Mouse (Mus musculus) embryonic facial prominence, embryonic 11.5 days (tissue): ENCODE results near the gene Mtpn. TPM values are rescaled to one million over a fixed set of nuclear protein-coding genes. Genes with fewer than 3 reads are reported as not detected.

Experiments used
- ATAC-seq: fragments of 200-750 bp; cut with Nextera tagmentation; replicated peaks from 2 replicates; pipeline ENCODE4 v1.8.0; 2017; ENCODE audit warnings: low read depth; ENCODE audit not compliant: insufficient number of reproducible peaks, low FRiP score, low TSS enrichment
- DNase-seq: peaks from one replicate; pipeline ENCODE4 v3.0.0-alpha.2; 2015; ENCODE audit warnings: low spot score
- H3K27ac ChIP-seq: fragments of 300-500 bp; sonication (generic); replicated peaks from 2 replicates; pipeline ENCODE4 v1.5.1; 2014; ENCODE audit warnings: mild to moderate bottlenecking, low read depth, low read length, control low read depth
- H3K27me3 ChIP-seq: fragments of 300-500 bp; sonication (generic); 2 replicates; pipeline ENCODE4 v1.6.1; 2014; ENCODE audit warnings: mild to moderate bottlenecking, low read length, moderate library complexity, mixed read lengths; ENCODE audit not compliant: control insufficient read depth, insufficient read depth
- H3K36me3 ChIP-seq: fragments of 300-500 bp; sonication (generic); replicated peaks from 2 replicates; pipeline ENCODE4 v1.6.1; 2014; ENCODE audit warnings: low read depth, mild to moderate bottlenecking, low read length, moderate library complexity, mixed read lengths; ENCODE audit not compliant: control insufficient read depth, insufficient read depth
- H3K4me1 ChIP-seq: fragments of 300-500 bp; sonication (generic); 2 replicates; pipeline ENCODE4 v1.6.1; 2014; ENCODE audit warnings: low read length, mixed read lengths; ENCODE audit not compliant: control insufficient read depth, insufficient read depth
- H3K4me2 ChIP-seq: fragments of 300-500 bp; sonication (generic); 2 replicates; pipeline ENCODE4 v1.6.1; 2014; ENCODE audit warnings: low read depth, mild to moderate bottlenecking, control low read depth, low read length, moderate library complexity
- H3K4me3 ChIP-seq: fragments of 300-500 bp; sonication (generic); 2 replicates; pipeline ENCODE4 v1.5.1; 2014; ENCODE audit warnings: low read depth, low read length, control low read depth
- H3K9ac ChIP-seq: fragments of 300-500 bp; sonication (generic); replicated peaks from 2 replicates; pipeline ENCODE4 v1.6.1; 2014; ENCODE audit warnings: mild to moderate bottlenecking, control low read depth, low read length
- H3K9me3 ChIP-seq: fragments of 300-500 bp; sonication (generic); replicated peaks from 2 replicates; pipeline ENCODE4 v1.6.1; 2016; ENCODE audit warnings: mild to moderate bottlenecking, low read length, inconsistent platforms, mixed read lengths; ENCODE audit not compliant: control insufficient read depth
- WGBS: fragments of 180-500 bp; shearing (Covaris S2); extraction: QIAGEN DNeasy Blood & Tissue Kit; methylation state at CpG from one replicate; pipeline ENCODE4 v1.1.7; 2014; 5-methylcytosine and 5-hydroxymethylcytosine counted together
- polyA plus RNA-seq: library from polyadenylated mRNA; unstranded; fragments of >200 nt; fragmentation: Nextera tagmentation; extraction: Ambion mirVana; gene quantifications from 2 replicates; pipeline ENCODE4 v1.2.1, GENCODE M21; 2014

Mtpn gene
- polyA plus RNA-seq, 1 experiment from 2014 or later = 142 TPM

DNA sequence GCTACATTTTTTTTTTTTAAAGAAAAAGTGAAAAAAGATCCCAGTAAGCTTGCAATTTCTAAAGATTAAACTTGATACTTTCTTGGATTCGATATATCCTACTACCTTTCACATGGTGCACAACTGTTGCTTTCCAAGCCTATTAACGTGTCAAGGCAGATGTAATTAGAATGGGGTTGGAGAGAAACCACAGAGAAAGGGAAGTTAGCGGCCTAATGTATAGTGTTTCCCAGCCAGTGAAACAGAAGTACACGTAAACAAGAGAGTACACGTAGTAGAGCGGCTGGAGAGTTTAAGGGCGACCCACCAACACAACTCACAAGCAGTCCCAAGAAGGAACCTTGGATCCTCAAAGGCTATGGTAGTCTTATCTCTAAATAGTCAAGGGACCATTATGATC, 3.7 kb downstream of the Mtpn start:
- DNase-seq = no peak
- Histone ChIP-seq H3K36me3 (no peaks in the 10 kb centered on the region), H3K9ac (no peak overlapping the region), H3K4me1 (no peaks in the 10 kb centered on the region), H3K4me3 (no peak overlapping the region), H3K4me2 (no peak overlapping the region), H3K27ac (no peak overlapping the region), H3K9me3 (no peaks in the 10 kb centered on the region), H3K27me3 (no peaks in the 10 kb centered on the region)
- 82% methylated on average over 7 of the region's 7 CpGs for WGBS
- no peak for ATAC-seq

DNA sequence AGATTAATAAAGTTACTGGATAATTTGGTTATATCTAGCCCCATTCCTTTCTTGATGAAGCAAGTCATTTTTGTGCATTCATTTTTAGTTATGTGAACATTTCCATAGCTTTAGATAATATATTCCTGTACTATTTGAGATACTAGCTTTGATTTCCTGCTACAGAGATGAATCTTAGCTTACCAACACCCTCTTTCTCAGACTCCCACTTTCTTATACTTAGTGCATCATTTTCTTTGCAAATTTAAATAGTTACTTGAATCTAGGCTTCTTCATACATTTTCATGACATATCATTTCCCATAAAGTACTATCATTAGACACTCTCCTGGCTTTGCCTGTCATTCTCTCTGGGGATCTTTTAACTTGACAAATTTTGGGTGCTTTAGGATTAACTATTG, 26.3 kb downstream of the Mtpn start:
- Histone ChIP-seq H3K27ac (no peak overlapping the region), H3K4me2 (no peak overlapping the region), H3K4me3 (no peak overlapping the region), H3K27me3 (no peaks in the 10 kb centered on the region), H3K9me3 (no peaks in the 10 kb centered on the region), H3K36me3 (no peaks in the 10 kb centered on the region; the same call in 1 of the 2 replicates), H3K9ac (no peak overlapping the region), H3K4me1 (no peaks in the 10 kb centered on the region)
- no peak for DNase-seq
- no peak for ATAC-seq

DNA sequence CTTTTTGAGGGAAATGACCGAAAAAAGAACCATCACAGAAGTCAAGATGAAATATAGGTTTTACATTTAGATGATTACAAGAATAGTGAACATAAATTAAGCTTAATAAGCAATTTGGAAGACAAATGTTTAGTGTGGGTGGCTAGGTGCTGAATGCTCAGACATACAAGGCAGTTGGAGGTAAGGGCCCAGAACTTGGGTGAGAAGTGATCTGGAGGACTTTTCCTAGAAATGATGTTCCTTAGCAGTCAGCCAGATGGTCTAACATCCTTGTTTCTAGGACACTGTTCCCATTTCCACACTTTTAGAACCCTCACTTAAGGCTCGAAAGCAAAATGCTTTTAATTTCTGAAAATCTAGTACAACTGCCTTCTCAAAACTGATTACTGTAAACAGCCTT, 34.9 kb downstream of the Mtpn start:
- Histone ChIP-seq H3K27me3 (no peaks in the 10 kb centered on the region), H3K9ac (no peak overlapping the region), H3K4me2 (no peak overlapping the region), H3K27ac (no peak overlapping the region), H3K9me3 (no peaks in the 10 kb centered on the region), H3K4me3 (no peak overlapping the region), H3K4me1 (no peaks in the 10 kb centered on the region), H3K36me3 (no peaks in the 10 kb centered on the region)
- ATAC-seq (no peak), DNase-seq (no peak)
- WGBS = 96% methylated on average over 2 of the region's 2 CpGs

DNA sequence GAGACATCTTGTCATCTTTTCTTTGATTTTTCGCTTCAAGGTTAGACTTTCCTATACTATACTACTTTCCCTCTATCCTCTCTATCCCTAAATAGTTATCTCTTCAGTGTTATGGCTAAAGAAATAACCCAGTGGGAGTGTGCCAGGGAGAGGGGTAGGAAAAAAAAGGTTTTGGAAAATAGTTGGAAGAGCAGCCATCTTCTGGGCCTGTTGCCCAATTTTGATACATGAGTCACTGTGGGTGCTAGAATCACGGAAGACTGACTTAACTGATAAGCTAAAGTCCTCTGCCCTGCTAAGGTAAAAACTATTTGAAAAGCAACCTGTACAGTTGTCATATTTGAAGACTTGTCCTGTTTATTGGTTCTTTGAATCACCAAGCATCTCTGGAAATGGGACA, 36.8 kb downstream of the Mtpn start:
- Histone ChIP-seq H3K36me3 (no peaks in the 10 kb centered on the region), H3K4me2 (no peak overlapping the region), H3K9ac (no peak overlapping the region), H3K4me1 (no peaks in the 10 kb centered on the region), H3K4me3 (no peak overlapping the region), H3K27ac (no peak overlapping the region), H3K9me3 (no peaks in the 10 kb centered on the region), H3K27me3 (no peaks in the 10 kb centered on the region)
- DNase-seq = no peak
- WGBS = 95% methylated on average over 2 of the region's 2 CpGs
- ATAC-seq = no peak

DNA sequence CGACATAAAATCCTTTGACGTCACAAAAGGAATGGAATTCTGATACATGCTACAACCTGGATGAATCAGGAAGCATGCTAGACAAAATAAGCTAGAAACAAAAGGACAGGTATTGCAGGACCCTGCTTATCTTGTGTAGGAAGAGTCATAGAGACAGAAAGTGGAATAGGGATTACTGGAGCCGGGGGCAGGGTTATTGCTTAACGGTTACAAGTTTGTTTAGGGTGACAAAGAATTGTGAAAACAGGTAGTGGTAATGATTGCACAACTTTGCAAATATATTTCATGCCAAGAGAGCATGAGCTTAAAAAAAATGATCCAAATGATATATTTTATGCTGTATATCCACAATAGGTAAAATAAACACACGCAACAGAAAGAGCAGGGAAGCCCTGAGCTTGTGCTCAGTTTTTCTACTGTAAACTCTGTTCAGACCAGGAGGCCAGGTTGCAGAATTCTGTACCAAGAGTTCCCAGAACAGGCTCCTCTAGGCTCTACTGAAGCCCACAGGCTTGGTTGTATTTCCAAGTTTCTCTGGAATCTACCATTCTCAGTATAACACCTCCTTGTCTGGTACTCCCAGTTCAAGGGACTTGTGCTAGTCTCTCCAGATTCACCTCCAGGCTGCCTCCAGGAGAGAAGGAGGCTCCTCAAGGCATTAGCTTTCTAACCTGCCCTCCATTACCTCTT, 39.6 kb downstream of the Mtpn start:
- H3K4me3 ChIP-seq = no peak overlapping the region
- no peaks in the 10 kb centered on the region for H3K27me3 ChIP-seq
- no peak overlapping the region for H3K9ac ChIP-seq
- no peaks in the 10 kb centered on the region for H3K36me3 ChIP-seq
- ATAC-seq = no peak
- H3K9me3 ChIP-seq = no peaks in the 10 kb centered on the region
- H3K4me2 ChIP-seq = no peak overlapping the region
- H3K4me1 ChIP-seq = no peaks in the 10 kb centered on the region
- WGBS = 92% methylated on average over 5 of the region's 5 CpGs
- DNase-seq = no peak
- no peak overlapping the region for H3K27ac ChIP-seq

DNA sequence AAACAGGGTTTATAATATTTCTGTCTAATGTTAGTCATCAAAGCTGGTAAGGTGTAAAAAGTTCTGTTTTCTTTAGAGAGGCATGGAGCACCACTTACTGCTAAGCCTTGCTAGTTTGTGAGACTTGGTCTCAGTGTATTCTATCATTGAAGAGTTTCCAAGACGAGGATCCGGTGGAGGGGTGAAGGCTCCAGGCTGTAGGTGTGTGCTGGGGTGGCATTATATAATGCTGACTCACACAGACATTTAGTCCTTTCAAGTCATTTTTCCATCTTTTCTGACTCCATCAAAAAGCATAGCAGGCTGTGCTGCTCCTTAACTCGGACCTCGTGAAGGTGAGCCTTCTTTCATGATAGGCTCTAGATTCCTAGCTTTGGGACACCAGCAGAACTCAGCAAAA, 42.3 kb downstream of the Mtpn start:
- H3K27ac ChIP-seq = no peak overlapping the region
- ATAC-seq = no peak
- 92% methylated on average over 4 of the region's 4 CpGs for WGBS
- H3K36me3 ChIP-seq = no peaks in the 10 kb centered on the region
- no peak overlapping the region for H3K4me3 ChIP-seq
- no peaks in the 10 kb centered on the region for H3K4me1 ChIP-seq
- no peak overlapping the region for H3K4me2 ChIP-seq
- H3K9ac ChIP-seq = no peak overlapping the region
- no peaks in the 10 kb centered on the region for H3K27me3 ChIP-seq
- no peaks in the 10 kb centered on the region for H3K9me3 ChIP-seq
- DNase-seq = no peak

DNA sequence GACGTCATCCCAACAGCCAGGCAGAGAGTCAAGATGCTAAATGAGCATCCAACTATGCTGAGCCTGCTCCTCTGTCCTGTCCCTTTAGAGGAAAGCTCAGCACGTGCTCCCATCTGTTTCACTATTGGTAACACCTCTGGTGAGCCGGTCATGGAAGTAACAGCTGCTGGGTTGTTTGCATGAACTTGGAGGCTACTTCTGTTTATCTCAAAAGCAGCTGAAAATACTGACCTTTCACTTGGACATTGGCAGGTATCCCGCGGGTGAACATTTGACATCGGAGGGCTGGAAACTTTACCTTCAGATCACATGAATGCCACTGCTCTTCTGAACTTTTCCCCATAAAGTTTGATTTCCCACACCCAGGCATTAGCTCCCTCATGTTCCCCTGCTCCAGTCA, 45.8 kb downstream of the Mtpn start:
- no peak for ATAC-seq
- Histone ChIP-seq H3K4me2 (no peak overlapping the region), H3K4me1 (no peaks in the 10 kb centered on the region), H3K4me3 (no peak overlapping the region), H3K27me3 (no peaks in the 10 kb centered on the region), H3K9ac (no peak overlapping the region), H3K36me3 (no peaks in the 10 kb centered on the region), H3K9me3 (no peaks in the 10 kb centered on the region), H3K27ac (no peak overlapping the region)
- DNase-seq = no peak
- WGBS = 81% methylated on average over 6 of the region's 6 CpGs

DNA sequence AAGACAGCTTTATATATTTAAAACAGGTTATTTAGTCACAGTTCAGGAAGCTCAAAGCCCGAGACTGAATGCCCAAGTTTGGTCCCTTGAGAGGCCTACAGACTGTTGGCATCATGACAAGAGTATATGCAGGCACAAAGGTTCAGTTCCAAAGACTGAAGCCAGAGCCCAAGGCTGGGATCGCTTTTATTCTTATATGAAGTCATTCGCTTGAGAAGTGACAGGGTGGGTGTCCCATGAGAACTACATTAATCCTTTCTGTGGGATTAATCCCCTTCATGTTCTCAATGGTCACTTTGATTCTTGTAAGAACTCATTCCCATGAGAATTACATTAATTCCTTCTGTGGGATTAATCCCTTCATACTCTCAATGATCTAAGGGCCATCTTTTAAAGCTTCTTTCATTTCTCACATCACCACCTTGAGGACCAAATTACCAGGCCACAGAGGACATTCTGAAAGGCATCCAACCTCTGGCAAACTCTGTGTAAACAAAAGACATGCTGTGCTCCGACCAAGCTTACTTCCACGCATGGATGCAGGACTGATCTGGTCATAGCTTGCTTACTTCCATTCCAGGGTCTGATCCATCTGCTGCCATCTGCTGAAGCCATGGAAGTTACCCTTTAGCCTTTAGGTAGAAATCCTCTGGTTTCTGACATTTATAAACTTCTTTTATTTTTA, 59.9 kb downstream of the Mtpn start:
- 72% methylated on average over 5 of the region's 5 CpGs for WGBS
- no peak for ATAC-seq
- Histone ChIP-seq H3K27me3 (no peaks in the 10 kb centered on the region), H3K4me3 (no peak overlapping the region), H3K9ac (no peak overlapping the region), H3K4me2 (no peak overlapping the region), H3K36me3 (no peaks in the 10 kb centered on the region), H3K4me1 (no peaks in the 10 kb centered on the region), H3K27ac (no peak overlapping the region), H3K9me3 (no peaks in the 10 kb centered on the region)
- DNase-seq = no peak
